Mouse (Mus musculus) lung, adult 2 months (tissue): Measurements from ENCODE around the gene Hhip.

ENCODE experiments used
- CTCF ChIP-seq: fragments of 200-500 bp; IDR thresholded peaks from 2 replicates; pipeline ENCODE4 v1.5.1; 2011; ENCODE audit warnings: mild to moderate bottlenecking, low read length, control low read depth; ENCODE audit not compliant: insufficient read depth
- POLR2A ChIP-seq: fragments of 200-500 bp; IDR thresholded peaks from 2 replicates; pipeline ENCODE4 v1.6.1; 2011; ENCODE audit warnings: low read depth, mild to moderate bottlenecking, control low read depth, low read length, borderline replicate concordance; ENCODE audit errors: extremely low read depth

DNA sequence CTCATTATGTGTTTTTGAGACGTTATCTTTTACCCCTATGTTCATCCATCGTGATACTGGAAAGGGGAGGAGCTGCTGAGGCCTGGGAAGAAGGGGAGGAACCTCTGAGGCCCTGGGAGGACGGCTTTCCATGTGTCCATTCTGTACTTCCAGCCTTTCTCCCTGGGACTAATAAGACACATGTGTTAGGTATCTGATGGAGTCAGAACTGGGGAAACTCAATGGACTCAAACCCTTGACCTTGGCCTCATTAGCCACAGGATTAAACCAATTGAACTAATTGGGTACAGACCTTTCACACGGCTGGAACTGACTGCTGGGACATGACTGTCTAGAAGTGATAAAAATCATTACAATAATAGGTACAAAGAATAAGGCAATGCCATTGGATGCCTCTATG lies 9.6 kb downstream of the Hhip start:
- TF ChIP-seq POLR2A (no peak), CTCF (no peak)
